Mouse (Mus musculus): ENCODE results near the gene Col5a1.

GRCm38 (mm10) chr2:27947252-27947651, 61.0 kb downstream of the Col5a1 start:
- TF ChIP-seq SMC3 (IDR thresholded peaks at IDR 0.05; ENCODE audit: low read depth, low read length) (no peak), POLR2A (IDR thresholded peaks at IDR 0.05; ENCODE audit: control insufficient read depth in 1 of 2, insufficient read depth in 1 of 2, low read depth in 1 of 2, low read length in 2 of 2, poor library complexity in 1 of 2) (no peak), MAFK (IDR thresholded peaks at IDR 0.05; ENCODE audit: borderline replicate concordance, low read depth, low read length) (no peak), E2F4 (IDR thresholded peaks at IDR 0.05; ENCODE audit: borderline replicate concordance, low read depth, low read length) (no peak), CTCF (IDR thresholded peaks at IDR 0.05 in 2 of 3, conservative IDR thresholded peaks at IDR 0.05 in 1 of 3; ENCODE audit: control insufficient read depth in 1 of 3, insufficient read depth in 1 of 3, low read depth in 2 of 3, low read length in 3 of 3, poor library complexity in 1 of 3, severe bottlenecking in 1 of 3) (no peak), ETS1 (IDR thresholded peaks at IDR 0.05; ENCODE audit: low read depth, low read length) (no peak), KAT2A (conservative IDR thresholded peaks at IDR 0.05; ENCODE audit: low read depth, low read length) (no peak), TAL1 (IDR thresholded peaks at IDR 0.05; ENCODE audit: low read length) (no peak), TCF12 (IDR thresholded peaks at IDR 0.05; ENCODE audit: low read depth, low read length) (no peak), MXI1 (IDR thresholded peaks at IDR 0.05; ENCODE audit: low read depth, low read length) (no peak), TBP (IDR thresholded peaks at IDR 0.05; ENCODE audit: low read depth, low read length) (no peak)
